Mouse (Mus musculus) liver, embryonic 16.5 days (tissue): ENCODE measurements at regions not wholly inside any gene's neighbourhood (a gene's known extent, or its start where the extent isn't known, plus 50 kb on each side); places are given as distances from the start of the nearest gene placed in this dataset.
A peak's percentile ranks its signal among the peaks of the same experiment; 100 is the strongest.

Experiments
- ATAC-seq: fragments of 200-750 bp; cut with Nextera tagmentation; 2 replicates; pipeline ENCODE4 v1.8.0; 2017; ENCODE audit warnings: low read depth, mild to moderate bottlenecking, moderate number of reproducible peaks, moderate library complexity
- H3K27ac ChIP-seq: fragments of 300-500 bp; sonication (generic); 2 replicates; pipeline ENCODE4 v1.5.1; 2014; ENCODE audit warnings: mild to moderate bottlenecking, low read length
- H3K27me3 ChIP-seq: fragments of 300-500 bp; sonication (generic); 2 replicates; pipeline ENCODE4 v1.6.1; 2014; ENCODE audit warnings: low read depth, low read length, mixed read lengths; ENCODE audit not compliant: control insufficient read depth, insufficient read depth
- H3K36me3 ChIP-seq: fragments of 300-500 bp; sonication (generic); 2 replicates; pipeline ENCODE4 v1.6.1; 2014; ENCODE audit warnings: mild to moderate bottlenecking; ENCODE audit not compliant: control insufficient read depth, insufficient read depth
- H3K4me1 ChIP-seq: fragments of 300-500 bp; sonication (generic); 2 replicates; pipeline ENCODE4 v1.6.1; 2014; ENCODE audit warnings: low read depth, low read length, mixed read lengths; ENCODE audit not compliant: control insufficient read depth
- H3K4me2 ChIP-seq: fragments of 300-500 bp; sonication (generic); 2 replicates; pipeline ENCODE4 v1.6.1; 2014; ENCODE audit warnings: low read depth, low read length, mixed read lengths
- H3K4me3 ChIP-seq: fragments of 300-500 bp; sonication (generic); 2 replicates; pipeline ENCODE4 v1.5.1; 2014; ENCODE audit warnings: low read depth, mild to moderate bottlenecking, low read length
- H3K9ac ChIP-seq: fragments of 300-500 bp; sonication (generic); 2 replicates; pipeline ENCODE4 v1.6.1; 2014; ENCODE audit warnings: low read depth, low read length
- H3K9me3 ChIP-seq: fragments of 300-500 bp; sonication (generic); replicated peaks from 2 replicates; pipeline ENCODE4 v1.6.1; 2016; ENCODE audit warnings: low read length; ENCODE audit not compliant: control insufficient read depth
- WGBS: fragments of 180-500 bp; shearing (Covaris S2); extraction: QIAGEN DNeasy Blood & Tissue Kit; methylation state at CpG from one replicate; pipeline ENCODE4 v1.1.7; 2014; ENCODE audit not compliant: insufficient replicate concordance; 5-methylcytosine and 5-hydroxymethylcytosine counted together

DNA sequence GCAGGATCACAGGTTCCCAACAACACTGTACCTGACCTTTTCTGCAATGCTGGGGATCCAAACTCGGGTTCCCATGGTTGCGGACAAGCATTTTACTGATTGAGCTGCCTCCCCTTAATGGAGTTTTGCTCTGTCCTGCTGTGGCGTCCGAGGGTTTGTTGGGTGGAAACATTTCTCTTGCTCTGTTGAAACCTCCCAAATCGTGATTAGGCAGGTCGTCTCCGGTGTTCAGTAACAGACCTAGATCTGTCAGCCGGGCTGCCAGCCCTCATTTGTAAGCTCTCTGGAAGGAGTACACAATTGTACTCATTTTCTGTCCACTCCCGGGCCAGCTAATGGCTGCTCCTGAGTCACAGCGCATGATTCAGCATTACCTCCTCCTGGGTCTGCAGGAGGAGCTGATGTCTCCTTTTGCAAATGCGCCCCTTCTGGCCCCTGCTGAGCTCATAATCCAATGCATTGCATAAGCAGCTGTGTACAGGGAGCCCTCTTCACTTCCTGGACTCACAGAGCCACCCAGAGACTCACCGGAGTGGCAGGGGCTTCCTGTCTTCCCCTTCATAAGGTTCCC, 49.8 kb upstream of the Sipa1l2 start:
- WGBS, result 41% methylated on average over 12 of the region's 12 CpGs
- H3K4me1 ChIP-seq, result peaks cover 4% of the 10 kb centered on the region; the same call in 1 of the 2 replicates
- no peak overlapping the region for H3K4me3 ChIP-seq
- H3K9me3 ChIP-seq, result no peaks in the 10 kb centered on the region
- H3K27ac ChIP-seq, result no peak overlapping the region
- no peak overlapping the region for H3K4me2 ChIP-seq
- no peak overlapping the region for H3K9ac ChIP-seq
- ATAC-seq, result 0 out of 2 replicates have a peak, but pooled peaks have one; percentile 16
- H3K36me3 ChIP-seq, result no peaks in the 10 kb centered on the region
- no peaks in the 10 kb centered on the region for H3K27me3 ChIP-seq
